Mouse (Mus musculus): ENCODE measurements around the gene Polr1a.

Polr1a gene

GRCm38 (mm10) chr6:71999917-72000512 is 91.2 kb downstream of the Polr1a start:
- no peak for DNase-seq (ENCODE audit: low spot score in 2 of 2)

GRCm38 (mm10) chr6:72001220-72001777 is 92.4 kb downstream of the Polr1a start:
- no peak for DNase-seq (ENCODE audit: low spot score in 2 of 2)

- DNase-seq (ENCODE audit: low spot score in 2 of 2): no peak
These were observed 98.8 kb downstream of the Polr1a start for GRCm38 (mm10) chr6:72007411-72008212.

GRCm38 (mm10) chr6:72008213-72008655 is 99.4 kb downstream of the Polr1a start:
- no peak for DNase-seq (ENCODE audit: low spot score in 2 of 2)

- DNase-seq (ENCODE audit: low spot score in 2 of 2): no peak
These were observed 100.6 kb downstream of the Polr1a start for GRCm38 (mm10) chr6:72009454-72009853.

GRCm38 (mm10) chr6:72014033-72014432 is 105.2 kb downstream of the Polr1a start:
- no peak for DNase-seq (ENCODE audit: low spot score in 2 of 2)

GRCm38 (mm10) chr6:72018052-72018451 is 109.2 kb downstream of the Polr1a start:
- no peak for DNase-seq (ENCODE audit: low spot score in 2 of 2)

GRCm38 (mm10) chr6:72025497-72025896 is 116.6 kb downstream of the Polr1a start:
- no peak for DNase-seq (ENCODE audit: low spot score in 2 of 2)

- DNase-seq (ENCODE audit: low spot score in 2 of 2): no peak
These were observed 119.2 kb downstream of the Polr1a start for GRCm38 (mm10) chr6:72028079-72028478.

- no peak for DNase-seq (ENCODE audit: low spot score in 2 of 2)
These were observed 120.8 kb downstream of the Polr1a start for GRCm38 (mm10) chr6:72029674-72030073.
